Mouse (Mus musculus) myocyte (in vitro differentiated cells): Measurements from ENCODE around the gene Cntnap1.

ENCODE experiments used
- CEBPB ChIP-seq: IDR thresholded peaks from 2 replicates; pipeline ENCODE4 v1.6.1; 2011; ENCODE audit warnings: mild to moderate bottlenecking, moderate library complexity; ENCODE audit not compliant: poor library complexity, insufficient read depth, severe bottlenecking
- E2F4 ChIP-seq: IDR thresholded peaks from one replicate; pipeline ENCODE4 v1.6.1; 2011; ENCODE audit warnings: mild to moderate bottlenecking, control low read depth, moderate library complexity; ENCODE audit not compliant: insufficient read depth
- MAX ChIP-seq: IDR thresholded peaks from one replicate; pipeline ENCODE4 v1.6.1; 2011; ENCODE audit warnings: low read depth, mild to moderate bottlenecking, control low read depth
- MYOD1 ChIP-seq, 3 experiments: IDR thresholded peaks; one replicate each; pipeline ENCODE4 v1.6.1; 2011; ENCODE audit warnings: control low read depth in 2 of 3, low read depth in 2 of 3, mild to moderate bottlenecking in 2 of 3, moderate library complexity in 1 of 3; ENCODE audit not compliant: insufficient read length in 2 of 3, control insufficient read depth in 1 of 3
- MYOG ChIP-seq, 3 experiments: IDR thresholded peaks; one replicate each; pipeline ENCODE4 v1.6.1; 2011; ENCODE audit warnings: control low read depth in 2 of 3, low read depth in 2 of 3, mild to moderate bottlenecking in 2 of 3; ENCODE audit not compliant: insufficient read length in 2 of 3, control insufficient read depth in 1 of 3, insufficient read depth in 1 of 3
- POLR2A ChIP-seq: IDR thresholded peaks from one replicate; pipeline ENCODE4 v1.6.1; 2011; ENCODE audit warnings: low read depth, mild to moderate bottlenecking, control low read depth, moderate library complexity; ENCODE audit not compliant: insufficient read length
- POLR2AphosphoS2 ChIP-seq: IDR thresholded peaks from one replicate; pipeline ENCODE4 v1.6.1; 2011; ENCODE audit warnings: low read depth, control low read depth; ENCODE audit not compliant: insufficient read length
- TCF12 ChIP-seq: IDR thresholded peaks from one replicate; pipeline ENCODE4 v1.6.1; 2011; ENCODE audit warnings: mild to moderate bottlenecking, control low read depth; ENCODE audit not compliant: poor library complexity, insufficient read depth, severe bottlenecking
- TCF3 ChIP-seq: IDR thresholded peaks from one replicate; pipeline ENCODE4 v1.6.1; 2011; ENCODE audit warnings: low read depth, control low read depth; ENCODE audit not compliant: insufficient read length
- USF1 ChIP-seq: IDR thresholded peaks from one replicate; pipeline ENCODE4 v1.6.1; 2011; ENCODE audit warnings: low read depth, mild to moderate bottlenecking, control low read depth, moderate library complexity

GRCm38 (mm10) chr11:101195101-101195500 lies 24.8 kb downstream of the Cntnap1 start:
- TF ChIP-seq USF1 = no peak
- no peak for TF ChIP-seq POLR2A
- TF ChIP-seq TCF12 = no peak
- TF ChIP-seq E2F4 = no peak
- TF ChIP-seq CEBPB = no peak
- no peak for TF ChIP-seq MYOG (IDR thresholded peaks at IDR 0.05; ENCODE audit: control insufficient read depth in 1 of 3, insufficient read depth in 1 of 3, insufficient read length in 2 of 3, low read depth in 2 of 3)
- TF ChIP-seq MAX = no peak
- no peak for TF ChIP-seq MYOD1 (IDR thresholded peaks at IDR 0.05; ENCODE audit: control insufficient read depth in 1 of 3, insufficient read length in 2 of 3, low read depth in 2 of 3)
- no peak for TF ChIP-seq POLR2AphosphoS2
- no peak for TF ChIP-seq TCF3
